Mouse (Mus musculus) hindbrain, embryonic 16.5 days (tissue): ENCODE data around the gene Papolb. TPM values are rescaled to one million over a fixed set of nuclear protein-coding genes. Genes with fewer than 3 reads are reported as not detected.

Experiments used
- ATAC-seq: fragments of 200-750 bp; cut with Nextera tagmentation; 2 replicates; pipeline ENCODE4 v1.8.0; 2017; ENCODE audit warnings: moderate TSS enrichment, moderate library complexity
- H3K27ac ChIP-seq: fragments of 300-500 bp; sonication (generic); 2 replicates; pipeline ENCODE4 v1.5.1; 2014; ENCODE audit warnings: low read depth, mild to moderate bottlenecking, control low read depth, low read length, moderate library complexity
- H3K27me3 ChIP-seq: fragments of 300-500 bp; sonication (generic); replicated peaks from 2 replicates; pipeline ENCODE4 v1.6.1; 2014; ENCODE audit warnings: low read length; ENCODE audit not compliant: control insufficient read depth, insufficient read depth
- H3K36me3 ChIP-seq: fragments of 300-500 bp; sonication (generic); 2 replicates; pipeline ENCODE4 v1.6.1; 2014; ENCODE audit warnings: mild to moderate bottlenecking, low read length, moderate library complexity, mixed read lengths; ENCODE audit not compliant: control insufficient read depth, insufficient read depth
- H3K4me1 ChIP-seq: fragments of 300-500 bp; sonication (generic); 2 replicates; pipeline ENCODE4 v1.6.1; 2014; ENCODE audit warnings: low read depth, low read length; ENCODE audit not compliant: control insufficient read depth, insufficient read depth
- H3K4me2 ChIP-seq: fragments of 300-500 bp; sonication (generic); 2 replicates; pipeline ENCODE4 v1.6.1; 2014; ENCODE audit warnings: mild to moderate bottlenecking, low read length, control low read depth, moderate library complexity
- H3K4me3 ChIP-seq: fragments of 300-500 bp; sonication (generic); 2 replicates; pipeline ENCODE4 v1.5.1; 2014; ENCODE audit warnings: mild to moderate bottlenecking, low read length, control low read depth, moderate library complexity
- H3K9ac ChIP-seq: fragments of 300-500 bp; sonication (generic); 2 replicates; pipeline ENCODE4 v1.6.1; 2014; ENCODE audit warnings: low read depth, mild to moderate bottlenecking, control low read depth, low read length, moderate library complexity
- H3K9me3 ChIP-seq: fragments of 300-500 bp; sonication (generic); 2 replicates; pipeline ENCODE4 v1.6.1; 2014; ENCODE audit warnings: mild to moderate bottlenecking, low read length, moderate library complexity; ENCODE audit not compliant: control insufficient read depth
- WGBS: fragments of 180-500 bp; shearing (Covaris S2); extraction: QIAGEN DNeasy Blood & Tissue Kit; methylation state at CpG from one replicate; pipeline ENCODE4 v1.1.7; 2014; 5-methylcytosine and 5-hydroxymethylcytosine counted together
- polyA plus RNA-seq: library from polyadenylated mRNA; unstranded; fragments of >200 nt; fragmentation: Nextera tagmentation; extraction: Ambion mirVana; gene quantifications from 2 replicates; pipeline ENCODE4 v1.2.1, GENCODE M21; 2015

Papolb gene
- polyA plus RNA-seq, 1 experiment from 2014 or later = 0.15 TPM

DNA sequence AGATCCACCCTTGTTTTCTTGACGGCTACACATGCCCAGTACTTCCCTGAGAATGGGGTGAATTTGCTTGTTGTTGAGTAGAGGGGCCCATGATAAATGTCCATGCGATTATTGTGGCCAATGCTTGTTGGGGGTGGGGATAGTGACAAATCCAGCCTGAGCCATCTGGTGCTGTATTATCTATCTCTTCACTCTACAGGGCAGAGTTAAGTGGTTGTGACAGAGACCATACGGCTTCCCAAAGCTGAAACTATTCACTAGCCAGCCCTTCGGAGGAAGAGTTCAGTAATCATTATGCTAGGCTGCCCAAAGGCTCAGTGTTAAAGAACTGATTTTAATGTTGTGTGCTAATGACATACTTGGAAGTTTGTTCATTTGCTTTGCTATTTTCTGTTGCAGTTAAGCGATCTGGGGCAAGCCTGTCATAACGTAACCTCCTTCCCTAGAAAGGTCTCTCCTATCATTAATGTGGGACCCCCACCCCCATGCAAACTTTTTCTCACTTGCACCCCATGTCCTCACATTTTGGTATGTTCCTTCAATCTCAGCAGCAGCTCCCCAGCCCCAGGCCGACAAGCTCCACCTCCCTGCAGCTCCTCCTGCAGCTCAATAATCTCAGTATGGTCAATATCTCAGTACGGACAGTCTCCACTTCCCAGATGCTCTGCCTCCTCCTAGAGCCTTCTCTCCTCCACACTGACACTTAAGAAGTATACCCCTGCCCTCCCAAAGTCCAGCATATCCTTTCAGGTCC, 5.0 kb downstream of the Papolb start:
- H3K9me3 ChIP-seq = peaks cover 3% of the 10 kb centered on the region; the same call in 1 of the 2 replicates
- H3K27ac ChIP-seq = peak overlapping the region; percentile 13; the same call in 1 of the 2 replicates
- peaks cover 4% of the 10 kb centered on the region for H3K36me3 ChIP-seq
- no peaks in the 10 kb centered on the region for H3K27me3 ChIP-seq
- H3K9ac ChIP-seq = no peak overlapping the region
- no peak overlapping the region for H3K4me3 ChIP-seq
- no peak for ATAC-seq
- H3K4me1 ChIP-seq = no peaks in the 10 kb centered on the region
- WGBS = 71% methylated on average over 8 of the region's 8 CpGs
- H3K4me2 ChIP-seq = no peak overlapping the region

DNA sequence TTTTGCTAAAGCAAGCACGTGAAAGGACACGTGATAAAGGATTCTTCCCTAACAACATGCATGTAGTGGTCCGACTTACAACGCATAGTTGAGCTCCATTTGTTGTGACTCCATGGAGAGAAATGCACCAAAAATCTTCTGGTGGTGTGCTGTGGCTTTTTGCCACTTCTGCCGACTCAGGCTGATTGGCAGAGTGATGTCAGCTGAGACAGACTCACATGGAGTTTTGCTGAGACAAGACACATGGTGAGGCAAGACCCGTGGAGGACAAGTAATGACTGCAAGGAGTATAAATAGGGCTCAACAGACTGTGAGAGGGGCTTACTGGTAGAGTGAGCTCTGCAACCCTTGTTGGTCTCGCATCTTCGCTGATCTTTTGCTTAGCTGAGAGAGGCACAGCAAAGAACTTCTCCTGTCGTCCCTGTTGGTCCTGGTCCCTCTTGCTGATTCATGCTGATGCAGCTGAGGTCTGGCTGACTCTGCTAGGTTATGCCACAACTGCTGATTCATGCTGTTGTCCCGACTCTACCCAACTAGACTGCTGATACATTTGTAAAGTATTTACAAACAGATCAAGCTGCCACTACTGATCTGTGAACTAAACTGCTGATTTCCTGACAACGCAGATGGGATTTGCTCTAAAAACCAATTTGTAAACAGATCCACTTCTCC, 8.5 kb downstream of the Papolb start:
- H3K4me1 ChIP-seq = no peaks in the 10 kb centered on the region
- H3K9me3 ChIP-seq = 0 out of 2 replicates have a peak, but pooled peaks cover 2% of the 10 kb centered on the region
- H3K4me3 ChIP-seq = no peak overlapping the region
- no peak overlapping the region for H3K4me2 ChIP-seq
- H3K27me3 ChIP-seq = no peaks in the 10 kb centered on the region
- ATAC-seq = no peak
- 88% methylated on average over 11 of the region's 11 CpGs for WGBS
- no peak overlapping the region for H3K27ac ChIP-seq
- H3K9ac ChIP-seq = no peak overlapping the region
- H3K36me3 ChIP-seq = peaks cover 2% of the 10 kb centered on the region; the same call in 1 of the 2 replicates

DNA sequence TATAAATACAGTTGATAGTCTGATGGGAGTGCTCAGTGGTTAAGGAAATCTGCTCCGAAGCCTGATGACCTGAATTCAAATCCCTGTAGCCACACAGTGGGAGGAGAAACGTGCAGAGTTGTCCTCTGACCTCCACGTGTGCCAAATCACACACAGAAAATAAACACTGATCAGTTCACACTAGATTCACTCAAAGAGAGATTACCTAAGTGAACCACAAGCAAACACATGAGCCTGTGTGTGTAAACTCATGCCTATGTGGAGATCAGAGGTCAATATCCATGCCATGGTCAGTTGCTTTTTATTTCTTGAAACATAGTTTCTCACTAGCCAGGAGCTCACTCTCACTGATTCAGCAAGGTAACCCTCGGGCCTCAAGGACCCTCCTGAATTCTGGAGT, 9.5 kb downstream of the Papolb start:
- H3K36me3 ChIP-seq = peaks cover 2% of the 10 kb centered on the region; the same call in 1 of the 2 replicates
- H3K27me3 ChIP-seq = no peaks in the 10 kb centered on the region
- H3K4me1 ChIP-seq = no peaks in the 10 kb centered on the region
- ATAC-seq = no peak
- H3K9me3 ChIP-seq = 0 out of 2 replicates have a peak, but pooled peaks cover 2% of the 10 kb centered on the region
- no peak overlapping the region for H3K4me2 ChIP-seq
- no peak overlapping the region for H3K4me3 ChIP-seq
- 83% methylated on average over 4 of the region's 4 CpGs for WGBS
- no peak overlapping the region for H3K27ac ChIP-seq
- H3K9ac ChIP-seq = no peak overlapping the region

DNA sequence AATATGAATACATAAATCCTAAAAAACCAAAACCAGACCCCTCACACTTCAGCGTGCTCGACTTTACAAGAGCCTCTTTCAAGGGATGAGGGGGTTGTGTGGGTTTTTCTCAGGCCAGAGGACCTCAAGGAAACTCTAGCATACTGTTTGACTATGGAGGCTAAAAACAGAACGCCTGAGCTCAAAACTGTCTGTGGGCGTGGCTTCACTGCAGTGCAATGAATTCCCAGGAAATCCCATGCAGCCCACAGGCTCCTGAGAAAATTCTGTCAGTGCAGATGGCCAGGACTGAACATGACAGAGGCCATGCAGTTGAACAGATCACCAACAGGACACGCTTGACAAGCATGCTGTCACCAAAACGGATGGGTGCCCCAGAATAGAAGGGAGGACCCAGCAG, 10.9 kb downstream of the Papolb start:
- 68% methylated on average over 6 of the region's 6 CpGs for WGBS
- H3K27me3 ChIP-seq = no peaks in the 10 kb centered on the region
- peaks cover 2% of the 10 kb centered on the region; the same call in 1 of the 2 replicates for H3K36me3 ChIP-seq
- ATAC-seq = no peak
- no peak overlapping the region for H3K27ac ChIP-seq
- H3K9ac ChIP-seq = no peak overlapping the region
- H3K9me3 ChIP-seq = 0 out of 2 replicates have a peak, but pooled peaks cover 2% of the 10 kb centered on the region
- H3K4me2 ChIP-seq = no peak overlapping the region
- no peak overlapping the region for H3K4me3 ChIP-seq
- no peaks in the 10 kb centered on the region for H3K4me1 ChIP-seq

DNA sequence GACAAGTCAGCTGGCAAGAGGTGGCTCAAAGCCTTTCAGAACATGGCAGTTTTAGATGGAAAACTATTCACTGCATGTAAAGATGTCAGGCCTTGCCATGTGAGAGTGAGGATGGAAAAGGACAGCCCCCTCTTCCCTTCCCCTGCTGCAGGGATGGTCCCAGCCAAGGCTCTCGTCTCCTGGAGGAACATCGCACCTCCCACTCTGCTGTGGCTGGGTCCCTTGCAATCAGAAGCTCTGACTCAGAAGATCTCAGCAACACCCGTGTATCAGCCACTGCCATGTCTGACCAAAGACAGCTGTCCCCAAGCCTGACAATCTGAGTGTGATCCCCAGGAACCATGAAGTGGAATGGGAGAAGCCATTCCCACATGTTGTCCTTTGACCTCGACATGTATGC, 17.8 kb downstream of the Papolb start:
- Histone ChIP-seq H3K4me3 (no peak overlapping the region), H3K4me2 (no peak overlapping the region), H3K36me3 (no peaks in the 10 kb centered on the region), H3K27ac (no peak overlapping the region), H3K27me3 (no peaks in the 10 kb centered on the region), H3K9ac (no peak overlapping the region), H3K4me1 (peaks cover 24% of the 10 kb centered on the region), H3K9me3 (no peaks in the 10 kb centered on the region)
- WGBS = 87% methylated on average over 4 of the region's 4 CpGs
- no peak for ATAC-seq

DNA sequence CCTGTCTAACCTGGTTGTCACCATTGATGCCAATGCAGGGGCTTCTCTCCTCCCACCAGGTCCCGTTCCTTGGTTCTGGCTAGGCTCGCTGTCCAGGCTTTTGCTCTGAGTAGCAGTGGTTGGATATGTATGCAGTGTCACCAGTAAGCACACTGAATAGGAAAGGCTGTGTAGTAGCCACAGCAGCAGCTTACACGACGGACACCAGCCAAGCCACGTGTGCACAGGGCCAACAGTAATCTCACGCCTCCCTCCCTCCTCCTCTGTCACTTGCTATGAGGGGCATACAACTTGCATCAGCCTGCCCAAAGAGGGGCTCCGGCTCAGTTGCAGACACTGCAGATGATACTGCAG, 19.8 kb downstream of the Papolb start:
- WGBS = 44% methylated on average over 7 of the region's 7 CpGs
- peak overlapping the region; percentile 70 for H3K9ac ChIP-seq
- peaks cover 25% of the 10 kb centered on the region for H3K4me1 ChIP-seq
- no peak overlapping the region for H3K4me3 ChIP-seq
- peaks cover 6% of the 10 kb centered on the region; the same call in 1 of the 2 replicates for H3K36me3 ChIP-seq
- H3K27me3 ChIP-seq = no peaks in the 10 kb centered on the region
- H3K9me3 ChIP-seq = no peaks in the 10 kb centered on the region
- H3K27ac ChIP-seq = peak overlapping the region; percentile 90
- H3K4me2 ChIP-seq = peak overlapping the region; percentile 60
- peak; percentile 53 for ATAC-seq

DNA sequence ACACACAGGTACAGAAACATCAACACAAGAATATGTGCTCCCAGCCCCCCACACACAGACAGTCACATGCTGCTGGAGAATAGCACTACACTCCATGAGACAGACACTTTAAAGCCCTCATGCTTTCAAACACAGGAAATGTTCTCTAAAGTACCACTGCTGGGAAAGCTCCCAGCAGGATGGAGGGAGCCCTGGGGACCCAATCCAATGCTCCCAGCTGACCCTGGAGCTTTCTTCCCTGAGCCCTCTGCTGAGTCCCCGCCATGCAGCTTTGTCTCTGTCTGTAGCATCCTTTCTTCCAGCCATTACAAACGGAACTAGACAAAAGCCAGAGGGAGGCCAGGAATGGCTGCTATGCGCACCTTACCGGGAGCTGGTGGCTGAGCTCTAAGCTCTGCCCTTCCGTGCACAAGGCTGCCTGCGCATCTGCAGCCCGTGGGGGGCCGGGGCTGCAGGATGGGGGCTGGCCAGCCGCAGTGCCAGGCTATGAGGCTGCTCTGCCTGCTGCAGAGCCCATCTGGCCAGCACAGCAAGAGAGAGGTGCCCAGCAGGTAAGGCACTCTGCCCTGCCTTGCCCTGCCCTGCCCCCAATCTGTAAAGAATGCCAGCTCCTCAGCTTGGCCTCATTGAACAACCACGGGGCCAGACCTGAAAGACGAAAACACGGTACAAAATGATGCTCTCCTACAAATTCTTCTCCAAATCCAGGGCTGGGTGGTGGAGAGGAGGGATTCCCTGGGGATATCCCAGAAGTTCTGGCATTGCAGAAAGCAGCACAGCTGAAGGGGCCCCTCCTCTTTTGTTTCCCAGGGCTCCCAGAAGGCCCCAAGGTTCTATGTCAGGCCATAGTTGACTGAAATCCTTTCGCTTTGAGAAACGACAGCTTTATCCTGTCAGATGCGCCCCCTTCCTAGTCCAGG, 20.5 kb downstream of the Papolb start:
- peak overlapping the region; percentile 90 for H3K27ac ChIP-seq
- ATAC-seq = peak; percentile 76
- peaks cover 25% of the 10 kb centered on the region for H3K4me1 ChIP-seq
- peaks cover 6% of the 10 kb centered on the region; the same call in 1 of the 2 replicates for H3K36me3 ChIP-seq
- H3K4me2 ChIP-seq = peak overlapping the region; percentile 60
- no peaks in the 10 kb centered on the region for H3K9me3 ChIP-seq
- no peaks in the 10 kb centered on the region for H3K27me3 ChIP-seq
- peak overlapping the region; percentile 70 for H3K9ac ChIP-seq
- 7% methylated on average over 15 of the region's 15 CpGs for WGBS
- peak overlapping the region; percentile 35 for H3K4me3 ChIP-seq

DNA sequence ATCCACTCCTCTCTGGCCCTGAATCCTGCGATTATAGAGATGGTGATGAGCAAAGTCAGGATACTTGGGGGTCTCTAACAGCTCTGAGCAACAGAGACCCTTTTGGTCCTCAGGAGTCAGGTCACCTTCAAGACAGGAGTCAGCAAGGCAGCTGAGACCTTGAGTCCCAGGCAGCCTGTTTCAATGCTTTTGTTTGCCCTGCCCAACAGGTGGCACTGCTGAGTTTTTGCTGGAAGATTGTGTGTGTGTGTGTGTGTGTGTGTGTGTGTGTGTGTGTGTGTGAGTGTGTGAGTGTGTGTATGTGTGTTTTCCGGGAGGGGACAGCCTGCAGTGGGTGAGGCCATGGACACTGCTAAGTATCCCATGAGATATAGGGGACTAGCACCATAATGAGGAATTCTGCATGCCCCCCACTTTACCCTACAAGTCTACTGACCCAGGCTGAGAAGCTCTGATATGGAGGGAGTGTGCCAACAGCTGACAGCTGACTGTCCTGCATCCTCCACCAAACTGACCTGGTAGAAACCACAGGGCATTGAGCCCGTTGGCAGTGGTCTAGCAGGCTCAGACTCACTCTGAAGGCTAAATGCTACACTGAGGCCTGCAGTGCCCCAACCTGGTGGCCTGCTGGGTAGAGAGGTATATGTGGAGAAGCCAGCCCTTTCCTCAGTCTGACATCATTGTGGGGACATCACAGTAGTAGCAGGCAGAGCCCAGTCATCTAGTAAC, 24.0 kb downstream of the Papolb start:
- ATAC-seq = no peak
- H3K4me3 ChIP-seq = no peak overlapping the region
- 81% methylated on average over 3 of the region's 3 CpGs for WGBS
- no peaks in the 10 kb centered on the region for H3K9me3 ChIP-seq
- H3K9ac ChIP-seq = no peak overlapping the region
- no peaks in the 10 kb centered on the region for H3K27me3 ChIP-seq
- H3K4me1 ChIP-seq = peaks cover 25% of the 10 kb centered on the region
- peaks cover 6% of the 10 kb centered on the region for H3K36me3 ChIP-seq
- H3K27ac ChIP-seq = no peak overlapping the region
- H3K4me2 ChIP-seq = no peak overlapping the region
